Mouse (Mus musculus) liver, embryonic 14.5 days (tissue): ENCODE results near the gene Hist1h1d. TPM values are rescaled to one million over a fixed set of nuclear protein-coding genes. Genes with fewer than 3 reads are reported as not detected.

Experiments
- ATAC-seq: fragments of 200-750 bp; cut with Nextera tagmentation; 2 replicates; pipeline ENCODE4 v1.8.0; 2017; ENCODE audit warnings: moderate number of reproducible peaks, mild to moderate bottlenecking, moderate library complexity; ENCODE audit not compliant: insufficient read depth
- DNase-seq, 3 experiments: peaks; one replicate each; pipeline ENCODE4 v3.0.0-alpha.2; 2012 to 2013; ENCODE audit warnings: low read depth in 3 of 3, low spot score in 3 of 3
- H3K27ac ChIP-seq: fragments of 300-500 bp; sonication (generic); 2 replicates; pipeline ENCODE4 v1.5.1; 2014; ENCODE audit warnings: moderate library complexity, mild to moderate bottlenecking, control low read depth, inconsistent platforms
- H3K27me3 ChIP-seq: fragments of 300-500 bp; sonication (generic); 2 replicates; pipeline ENCODE4 v1.6.1; 2014; ENCODE audit warnings: mild to moderate bottlenecking, low read length, moderate library complexity; ENCODE audit not compliant: control insufficient read depth, insufficient read depth
- H3K36me3 ChIP-seq: fragments of 300-500 bp; sonication (generic); replicated peaks from 2 replicates; pipeline ENCODE4 v1.6.1; 2014; ENCODE audit warnings: low read depth; ENCODE audit not compliant: control insufficient read depth, insufficient read depth
- H3K4me1 ChIP-seq, 2 experiments: fragments of 200-500 bp in 1 of 2; fragments of 300-500 bp in 1 of 2; sonication (generic) in 1 of 2; replicated peaks; 2 replicates each; pipeline ENCODE4 v1.6.1; 2012 to 2014; ENCODE audit warnings: antibody characterized with exemption in 1 of 2, inconsistent platforms in 1 of 2, low read length in 1 of 2; ENCODE audit not compliant: control insufficient read depth in 2 of 2, insufficient read depth in 2 of 2
- H3K4me2 ChIP-seq: fragments of 300-500 bp; sonication (generic); 2 replicates; pipeline ENCODE4 v1.6.1; 2014; ENCODE audit warnings: low read depth, mild to moderate bottlenecking, control low read depth, moderate library complexity
- H3K4me3 ChIP-seq, 2 experiments: fragments of 200-500 bp in 1 of 2; fragments of 300-500 bp in 1 of 2; sonication (generic) in 1 of 2; 2 replicates each; pipeline ENCODE4 v1.5.1; 2012 to 2014; ENCODE audit warnings: low read depth in 2 of 2, low read length in 2 of 2, mild to moderate bottlenecking in 2 of 2, control low read depth in 1 of 2, inconsistent platforms in 1 of 2, moderate library complexity in 1 of 2; ENCODE audit not compliant: insufficient read depth in 1 of 2
- H3K9ac ChIP-seq: fragments of 300-500 bp; sonication (generic); replicated peaks from 2 replicates; pipeline ENCODE4 v1.6.1; 2014; ENCODE audit warnings: mild to moderate bottlenecking, control low read depth, moderate library complexity
- H3K9me3 ChIP-seq: fragments of 300-500 bp; sonication (generic); 2 replicates; pipeline ENCODE4 v1.6.1; 2016; ENCODE audit warnings: low read length, mixed read lengths; ENCODE audit not compliant: control insufficient read depth
- CTCF ChIP-seq: IDR thresholded peaks from 2 replicates; pipeline ENCODE4 v1.5.1; 2016; ENCODE audit warnings: antibody characterized with exemption, low read depth, control low read depth
- EP300 ChIP-seq: IDR thresholded peaks from 2 replicates; pipeline ENCODE4 v1.6.1; 2016; ENCODE audit warnings: antibody characterized with exemption, low read depth
- WGBS: fragments of 180-500 bp; shearing (Covaris S2); extraction: QIAGEN DNeasy Blood & Tissue Kit; methylation state at CpG from one replicate; pipeline ENCODE4 v1.1.7; 2014; ENCODE audit not compliant: insufficient replicate concordance; 5-methylcytosine and 5-hydroxymethylcytosine counted together
- polyA plus RNA-seq, 2 experiments: library from polyadenylated mRNA; depleted of rRNA in 1 of 2; stranded (reverse) in 1 of 2; unstranded in 1 of 2; fragments of >200 nt; fragmentation: Nextera tagmentation in 1 of 2; extraction: Ambion mirVana in 1 of 2; gene quantifications; 2 replicates each; pipeline versions ENCODE4 v1.2.1 to v1.2.3; 2012 to 2014

Gene Hist1h1d
- polyA plus RNA-seq, 2 experiments = 0.70 to 1.2 TPM

GRCm38 (mm10) chr13:23581408-23582218, 28.6 kb downstream of the Hist1h1d start, which contains the start of gene Hist1h4d:
Gene Hist1h4d (plus strand): TSS chr13:23581598.
- peak; percentile 95 to 97 (median 95) for DNase-seq
- H3K27ac ChIP-seq = peak within 1 kb of the TSS; percentile 88
- ATAC-seq = peak; percentile 82
- H3K36me3 ChIP-seq = no peaks in the 10 kb centered on the region
- H3K27me3 ChIP-seq = no peaks in the 10 kb centered on the region
- H3K9ac ChIP-seq = peak within 1 kb of the TSS; percentile 87
- TF ChIP-seq EP300 = peak; percentile 92
- TF ChIP-seq CTCF = 0 out of 2 replicates have a peak, but pooled peaks have one; percentile 7
- peak within 1 kb of the TSS; percentile 44 to 55 for H3K4me3 ChIP-seq
- peaks cover 35 to 36% of the 10 kb centered on the region in 2 experiments for H3K4me1 ChIP-seq
- H3K9me3 ChIP-seq = no peaks in the 10 kb centered on the region
- H3K4me2 ChIP-seq = peak within 1 kb of the TSS; percentile 94
- under 1% methylated on average over 43 of the region's 43 CpGs for WGBS

- Histone ChIP-seq H3K9ac (peak overlapping the region; percentile 87), H3K27me3 (no peaks in the 10 kb centered on the region), H3K27ac (peak overlapping the region; percentile 88), H3K4me3 (peak overlapping the region; percentile 44 to 55), H3K4me2 (peak overlapping the region; percentile 94), H3K36me3 (no peaks in the 10 kb centered on the region), H3K4me1 (peaks cover 32 to 34% of the 10 kb centered on the region in 2 experiments), H3K9me3 (no peaks in the 10 kb centered on the region)
- DNase-seq = no peak
- TF ChIP-seq EP300 (no peak), CTCF (no peak)
- 8% methylated on average over 6 of the region's 6 CpGs for WGBS
- peak; percentile 1; the same call in 1 of the 2 replicates for ATAC-seq
These were observed 29.4 kb downstream of the Hist1h1d start for GRCm38 (mm10) chr13:23582219-23583056.

GRCm38 (mm10) chr13:23583387-23584068, 30.5 kb downstream of the Hist1h1d start:
- Histone ChIP-seq H3K4me1 (peaks cover 31 to 33% of the 10 kb centered on the region in 2 experiments), H3K27me3 (no peaks in the 10 kb centered on the region), H3K9ac (peak overlapping the region; percentile 87), H3K27ac (peak overlapping the region; percentile 88), H3K4me2 (peak overlapping the region; percentile 94), H3K9me3 (no peaks in the 10 kb centered on the region), H3K4me3 (peak overlapping the region; percentile 20 to 55), H3K36me3 (no peaks in the 10 kb centered on the region)
- ATAC-seq (no peak), DNase-seq (no peak)
- TF ChIP-seq EP300 (no peak), CTCF (no peak)

- Histone ChIP-seq H3K27ac (peak overlapping the region; percentile 88), H3K9me3 (no peaks in the 10 kb centered on the region), H3K27me3 (no peaks in the 10 kb centered on the region), H3K36me3 (no peaks in the 10 kb centered on the region), H3K4me2 (peak overlapping the region; percentile 94), H3K4me1 (peaks cover 29 to 33% of the 10 kb centered on the region in 2 experiments), H3K9ac (peak overlapping the region; percentile 87), H3K4me3 (peak overlapping the region; percentile 55 to 78)
- no peak for TF ChIP-seq CTCF
- TF ChIP-seq EP300 = 0 out of 2 replicates have a peak, but pooled peaks have one; percentile 10
- ATAC-seq (no peak), DNase-seq (no peak)
These were observed 31.3 kb downstream of the Hist1h1d start for GRCm38 (mm10) chr13:23584331-23584730.
